Mouse (Mus musculus): ENCODE measurements at regions not wholly inside any gene's neighbourhood (a gene's known extent, or its start where the extent isn't known, plus 50 kb on each side); places are given as distances from the start of the nearest gene placed in this dataset.
"Not testable (repeated sequence)": the region's sequence is repeated elsewhere in the genome, so short reads cannot be mapped to it uniquely, and the experiment has no call there.

- in situ Hi-C loops (cut with MboI, MseI), result not testable (repeated sequence)
These were observed 1214.2 kb downstream of the Adam6a start for GRCm38 (mm10) chr12:114757948-114758347.

- in situ Hi-C loops (cut with MboI, MseI), result loop anchor here (5.0 kb wide), 2 partner anchors 33 to 107 kb away; no protein-coding TSS in a partner anchor
These were observed 1220.5 kb downstream of the Adam6a start for GRCm38 (mm10) chr12:114764211-114764610.

GRCm38 (mm10) chr12:114775414-114775813, 1231.7 kb downstream of the Adam6a start:
- in situ Hi-C loops (cut with MboI, MseI), result not testable (repeated sequence)

DNA sequence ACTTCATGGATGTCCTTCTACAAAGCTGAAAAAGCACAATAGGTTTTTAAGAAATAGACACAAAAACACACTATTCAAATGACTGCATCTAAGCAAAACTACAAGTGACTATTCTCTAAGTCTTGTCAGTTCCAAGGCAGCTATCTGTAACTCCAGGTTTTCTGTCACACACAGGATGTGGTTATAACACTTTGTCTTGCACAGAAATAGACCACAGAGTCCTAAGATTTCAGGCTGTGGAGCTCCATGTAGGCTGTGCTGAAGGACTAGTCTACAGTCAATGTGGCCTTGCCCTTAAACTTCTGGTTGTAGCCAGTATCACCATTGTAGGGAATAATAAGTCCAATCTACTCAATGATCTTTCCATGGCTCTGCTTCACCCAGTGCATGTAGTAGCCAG, 1243.1 kb upstream of the Zfp386 start:
- in situ Hi-C loops (cut with MboI, MseI), result no loop called here

- in situ Hi-C loops (cut with MboI, MseI), result no loop called here
These were observed 1238.3 kb upstream of the Zfp386 start for GRCm38 (mm10) chr12:114809186-114809585.

DNA sequence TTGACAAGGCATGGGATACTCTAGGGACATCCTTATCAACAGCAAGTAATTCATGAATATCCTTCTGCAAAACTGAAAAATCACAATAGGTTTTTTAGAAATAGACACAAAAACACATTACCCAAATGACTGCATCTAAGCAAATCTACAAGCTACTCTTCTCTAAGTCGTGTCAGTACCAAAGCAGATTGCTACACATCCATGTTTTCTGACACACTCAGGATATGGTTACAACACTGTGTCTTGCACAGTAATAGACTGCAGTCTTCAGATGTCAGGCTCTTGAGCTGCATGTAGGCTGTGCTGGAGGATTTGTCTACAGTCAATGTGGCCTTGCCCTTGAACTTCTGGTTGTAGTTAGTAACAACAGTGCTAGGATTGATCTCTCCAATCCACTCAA, 1230.7 kb upstream of the Zfp386 start:
- in situ Hi-C loops (cut with MboI, MseI), result not testable (repeated sequence)

DNA sequence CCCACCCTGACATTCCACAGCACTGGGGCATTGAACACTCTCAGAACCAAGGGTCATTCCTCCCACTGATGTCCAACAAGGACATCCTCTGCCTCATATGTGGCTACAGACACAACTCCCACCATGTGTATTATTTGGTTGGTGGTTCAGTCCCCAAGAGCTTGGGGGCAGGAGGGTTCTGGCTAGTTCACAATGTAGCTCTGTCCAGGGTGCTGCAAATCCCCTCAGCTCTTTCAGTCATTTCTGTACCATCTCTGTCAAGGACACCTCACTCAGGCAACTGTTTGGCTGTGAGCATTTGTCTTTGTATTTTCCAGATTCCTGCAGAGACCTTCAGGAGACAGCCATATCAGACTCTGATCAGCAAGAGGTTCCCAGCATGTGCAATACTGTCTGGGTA, 1214.6 kb upstream of the Zfp386 start:
- in situ Hi-C loops (cut with MboI, MseI), result no loop called here

Data from T-helper 1 cell (primary cell).